Mouse (Mus musculus): Measurements from ENCODE around the gene Gabbr1.
"Not testable (repeated sequence)": the region's sequence is repeated elsewhere in the genome, so short reads cannot be mapped to it uniquely, and the experiment has no call there.

Gabbr1 gene

GRCm38 (mm10) chr17:37045611-37046311, at the start of gene Gabbr1:
Gabbr1 (plus strand) TSS chr17:37045966.
- peak; percentile 86 to 94 for DNase-seq (ENCODE audit: inconsistent age in 2 of 2, low spot score in 1 of 2)

DNA sequence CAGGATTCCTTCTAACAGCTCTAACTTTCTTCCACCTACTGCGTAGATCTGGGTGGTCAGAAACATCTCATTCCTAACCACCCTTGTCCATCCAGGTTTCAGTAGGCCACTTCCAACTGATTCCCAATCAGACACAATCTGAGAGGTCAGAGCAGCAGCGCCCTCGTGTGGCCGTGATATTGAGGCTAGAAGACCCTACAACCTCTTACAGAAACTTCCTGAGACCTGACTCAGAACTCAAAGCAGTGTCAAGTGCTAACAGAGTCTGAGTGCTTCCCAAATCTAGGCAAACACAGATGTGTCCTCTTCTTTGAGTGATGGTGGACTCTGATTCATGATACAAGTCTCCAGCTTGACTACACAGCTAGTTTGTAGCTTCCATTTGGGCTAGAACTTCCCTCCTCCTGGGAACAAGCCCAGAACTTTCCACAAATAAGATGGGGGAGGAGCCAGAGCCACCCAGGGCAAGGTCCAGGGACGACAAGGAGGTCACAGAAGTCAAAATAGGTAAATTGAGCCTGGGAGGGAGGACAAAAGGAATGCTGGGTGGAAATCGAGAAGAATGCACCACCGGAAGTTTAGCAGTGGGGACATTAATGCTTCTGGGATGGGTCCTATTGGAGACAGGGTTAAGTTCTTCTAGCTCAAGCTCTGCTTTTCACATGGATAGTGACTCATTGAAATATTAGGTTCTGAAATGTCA, 48.6 kb upstream of the Gabbr1 start:
- peak; percentile 72 to 91 for DNase-seq (ENCODE audit: inconsistent age in 2 of 2, low spot score in 1 of 2)

DNA sequence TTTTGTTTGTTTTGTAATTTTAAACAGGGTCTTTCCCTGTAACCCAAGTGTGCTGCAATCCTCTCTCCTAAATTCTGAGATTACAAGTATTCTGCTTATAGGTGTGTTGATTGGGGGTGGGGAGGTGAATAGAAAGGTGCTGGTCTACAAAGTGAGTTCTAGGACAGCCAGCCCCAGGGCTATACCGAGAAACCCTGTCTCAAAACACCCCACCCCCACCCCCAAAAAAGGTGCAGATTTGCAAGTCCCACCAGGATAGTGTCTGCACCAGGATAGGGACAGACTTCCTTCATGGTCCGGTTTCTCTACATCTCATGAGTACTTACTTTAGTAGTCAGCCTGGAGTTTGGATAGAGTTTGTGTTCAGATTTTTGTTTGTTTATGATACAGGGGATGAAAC, 47.3 kb upstream of the Gabbr1 start:
- DNase-seq (ENCODE audit: inconsistent age in 2 of 2, low spot score in 1 of 2) = no peak

- DNase-seq (ENCODE audit: inconsistent age in 2 of 2, low spot score in 1 of 2) = no peak
These were observed 44.9 kb upstream of the Gabbr1 start, which contains the start of gene Zfp57 for GRCm38 (mm10) chr17:37000863-37001262. Zfp57 (plus strand) TSS chr17:37001163.

DNA sequence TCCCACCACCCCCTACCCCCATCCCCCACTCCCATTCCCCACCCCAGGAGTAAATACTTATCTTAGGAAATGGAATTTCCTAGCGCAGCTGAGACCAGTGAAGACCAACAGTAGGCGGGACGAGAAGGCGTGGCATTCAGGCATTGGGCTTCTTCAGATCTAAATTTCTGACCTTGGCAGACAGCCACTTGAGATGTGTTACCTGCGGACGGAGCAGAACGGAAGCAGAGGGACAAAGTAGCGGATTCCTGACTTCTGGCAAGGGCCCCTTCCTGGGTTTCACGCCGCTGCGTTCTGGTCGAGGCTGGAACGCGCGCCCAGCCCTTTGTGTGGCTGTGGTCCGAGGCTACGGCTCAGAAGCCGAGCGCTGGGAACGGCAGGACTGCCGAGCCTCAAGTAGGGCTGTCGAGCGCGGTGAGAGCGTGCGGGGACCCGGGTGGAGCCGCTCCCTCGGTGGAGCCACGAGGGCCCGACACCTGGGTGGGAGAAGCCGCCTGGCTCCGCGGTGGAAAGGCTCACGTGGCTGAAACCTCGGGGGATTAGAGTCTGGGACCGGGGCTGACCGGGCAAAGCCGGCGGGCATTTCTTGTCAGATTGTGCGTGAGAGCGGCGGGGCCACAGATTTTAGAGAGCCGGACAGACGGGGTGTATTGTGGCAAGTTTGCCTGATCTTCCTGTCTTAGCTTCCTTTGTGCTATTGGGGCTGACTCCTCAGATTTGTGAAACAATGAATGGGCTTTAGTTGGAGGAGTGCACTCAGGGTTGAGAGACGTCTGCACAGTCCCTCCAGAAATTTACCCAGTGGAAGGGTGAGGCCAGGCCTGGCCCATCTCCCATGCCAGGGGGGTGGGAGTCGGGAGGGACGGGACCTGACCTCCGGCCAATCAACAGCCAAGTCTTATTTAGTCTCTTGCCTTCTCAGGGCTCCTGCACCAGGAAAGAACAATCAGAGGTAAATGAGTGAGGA, 43.1 kb upstream of the Gabbr1 start:
- peak; percentile 37 to 74 for DNase-seq (ENCODE audit: inconsistent age in 2 of 2, low spot score in 1 of 2)

GRCm38 (mm10) chr17:37003366-37003765, 42.4 kb upstream of the Gabbr1 start:
- DNase-seq (ENCODE audit: inconsistent age in 2 of 2, low spot score in 1 of 2) = no peak

- no peak for DNase-seq (ENCODE audit: inconsistent age in 2 of 2, low spot score in 1 of 2)
These were observed 37.6 kb upstream of the Gabbr1 start for GRCm38 (mm10) chr17:37008161-37008560.

- no peak for DNase-seq (ENCODE audit: inconsistent age in 2 of 2, low spot score in 1 of 2)
These were observed 36.2 kb upstream of the Gabbr1 start for GRCm38 (mm10) chr17:37009460-37010042.

DNA sequence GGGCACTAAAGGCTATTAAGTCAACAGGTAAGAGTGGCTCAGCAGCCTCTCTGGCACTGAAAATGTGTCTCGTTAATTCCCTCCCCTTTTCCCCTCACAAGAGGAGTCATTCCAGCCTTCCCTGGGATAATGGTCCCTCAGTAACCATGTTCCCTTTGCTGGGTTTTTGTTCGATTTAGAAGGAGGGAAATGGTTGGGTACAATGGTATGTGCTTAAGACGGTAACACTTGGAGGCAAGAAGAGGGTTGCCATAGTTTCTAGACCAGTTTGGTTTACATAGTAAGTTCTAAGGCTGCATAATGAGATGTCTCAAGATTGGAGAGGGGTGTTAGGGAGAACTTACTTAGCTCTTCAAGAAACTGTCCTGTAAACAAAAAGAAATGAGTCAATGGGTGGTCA, 34.0 kb upstream of the Gabbr1 start:
- no peak for DNase-seq (ENCODE audit: inconsistent age in 2 of 2, low spot score in 1 of 2)

DNA sequence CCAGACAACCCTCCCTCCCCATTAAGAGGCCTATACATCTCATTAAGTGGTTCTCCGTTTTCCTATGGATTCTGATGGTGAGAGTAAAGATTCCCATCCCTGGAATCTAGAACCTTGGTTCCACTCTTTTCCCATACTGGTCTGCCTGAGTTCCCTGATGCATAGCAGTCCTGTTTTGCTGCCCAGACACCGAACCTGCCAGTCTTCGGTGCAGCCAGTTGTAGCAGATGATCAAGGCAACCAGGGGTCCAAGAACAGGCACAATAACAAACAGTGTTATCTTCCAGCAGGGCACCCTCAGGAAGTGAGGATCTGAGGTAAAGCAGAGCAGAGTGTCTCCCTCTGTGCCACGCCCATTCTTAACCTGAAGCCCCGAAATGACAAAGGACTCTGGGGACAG, 33.6 kb upstream of the Gabbr1 start:
- no peak for DNase-seq (ENCODE audit: inconsistent age in 2 of 2, low spot score in 1 of 2)

- DNase-seq (ENCODE audit: inconsistent age in 2 of 2, low spot score in 1 of 2) = no peak
These were observed 29.4 kb upstream of the Gabbr1 start for GRCm38 (mm10) chr17:37016333-37016732.

DNA sequence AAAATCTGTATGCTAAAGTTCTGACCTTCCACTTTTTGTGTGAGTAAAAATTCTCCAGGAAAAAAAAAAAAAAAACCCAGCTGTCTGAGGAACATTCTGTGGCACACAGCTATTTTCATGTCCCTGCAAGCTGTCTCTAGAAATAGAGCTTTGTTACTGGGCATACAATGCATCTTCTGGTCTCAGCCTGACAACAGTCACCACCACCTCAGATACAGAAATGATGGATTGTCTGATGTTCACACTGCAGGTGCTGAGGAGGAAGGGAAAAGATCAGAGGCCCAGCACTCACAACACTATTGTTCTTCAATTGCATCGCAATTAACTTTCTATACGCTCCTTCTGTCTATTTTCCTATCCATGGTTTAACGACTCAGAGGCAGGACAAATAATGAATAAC, 27.4 kb upstream of the Gabbr1 start:
- no peak for DNase-seq (ENCODE audit: inconsistent age in 2 of 2, low spot score in 1 of 2)

DNA sequence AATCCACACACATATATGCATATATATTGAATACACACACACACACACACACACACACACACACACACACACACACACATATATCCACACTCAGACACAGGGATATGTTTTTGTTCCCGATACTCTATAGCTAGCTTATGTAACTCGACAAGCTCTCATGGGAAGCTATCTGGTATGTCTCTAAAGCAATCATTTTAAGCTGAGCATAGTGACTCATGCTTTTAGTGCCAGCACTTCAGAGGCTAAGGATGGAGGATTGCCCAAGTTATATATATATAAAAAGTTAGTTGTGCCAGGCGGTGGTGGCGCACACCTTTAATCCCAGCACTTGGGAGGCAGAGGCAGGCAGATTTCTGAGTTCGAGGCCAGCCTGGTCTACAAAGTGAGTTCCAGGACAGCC, 26.5 kb upstream of the Gabbr1 start:
- DNase-seq (ENCODE audit: inconsistent age in 2 of 2, low spot score in 1 of 2) = not testable (repeated sequence)

- no peak for DNase-seq (ENCODE audit: inconsistent age in 2 of 2, low spot score in 1 of 2)
These were observed 22.9 kb upstream of the Gabbr1 start, which contains the start of gene Mog for GRCm38 (mm10) chr17:37022628-37023576. Mog (minus strand) TSS chr17:37023398.

DNA sequence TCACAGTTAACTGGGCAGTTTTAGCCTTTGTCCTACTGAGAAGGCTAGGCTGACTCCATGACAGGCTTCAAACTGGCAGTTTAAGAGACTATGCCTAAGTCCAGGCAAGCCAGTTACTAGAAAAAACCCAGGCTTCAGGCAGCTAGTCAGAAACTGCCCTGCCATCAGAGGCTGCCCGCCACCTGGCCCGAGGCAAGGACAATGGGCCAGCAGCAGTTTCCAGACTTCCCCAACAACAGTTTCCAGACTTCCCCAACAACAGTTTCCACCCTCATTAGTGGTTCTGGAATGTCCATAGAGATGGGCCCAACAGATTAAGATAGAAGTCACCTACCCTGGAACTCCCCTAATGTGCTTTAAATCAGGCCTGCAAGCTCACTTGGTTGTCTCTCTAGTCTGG, 19.3 kb upstream of the Gabbr1 start:
- DNase-seq (ENCODE audit: inconsistent age in 2 of 2, low spot score in 1 of 2) = no peak

- DNase-seq (ENCODE audit: inconsistent age in 2 of 2, low spot score in 1 of 2) = no peak
These were observed 18.3 kb upstream of the Gabbr1 start for GRCm38 (mm10) chr17:37027486-37027885.

DNA sequence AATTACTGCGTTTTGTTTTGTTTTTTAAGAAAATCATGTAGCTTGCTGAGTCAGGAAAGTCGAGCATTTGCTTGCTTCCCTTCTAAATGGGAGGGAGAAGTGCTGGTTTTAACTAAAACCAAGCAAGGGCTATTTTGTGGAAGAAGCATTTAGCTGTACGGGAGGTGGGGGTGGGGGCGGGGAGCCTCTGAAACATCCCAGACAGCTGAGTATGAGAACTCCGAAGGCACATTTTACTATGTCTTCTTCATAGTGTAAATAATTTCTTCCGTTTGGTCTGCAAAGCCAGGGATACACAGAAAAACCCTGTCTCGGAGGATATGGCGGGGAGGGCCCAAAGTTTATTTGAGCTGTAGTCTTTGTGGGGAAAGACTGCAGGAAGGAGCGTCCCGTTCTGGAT, 17.6 kb upstream of the Gabbr1 start:
- no peak for DNase-seq (ENCODE audit: inconsistent age in 2 of 2, low spot score in 1 of 2)

GRCm38 (mm10) chr17:37028683-37029120, 17.1 kb upstream of the Gabbr1 start:
- DNase-seq (ENCODE audit: inconsistent age in 2 of 2, low spot score in 1 of 2) = peak; percentile 88 to 96

GRCm38 (mm10) chr17:37029162-37029561, 16.6 kb upstream of the Gabbr1 start:
- no peak for DNase-seq (ENCODE audit: inconsistent age in 2 of 2, low spot score in 1 of 2)
